Mouse (Mus musculus): ENCODE results near the gene Vmn1r85. TPM values are rescaled to one million over a fixed set of nuclear protein-coding genes. Genes with fewer than 3 reads are reported as not detected.
A peak's percentile ranks its signal among the peaks of the same experiment; 100 is the strongest.

Gene Vmn1r85
- polyA plus RNA-seq, 1 experiment from 2014 or later: not detected

GRCm38 (mm10) chr7:13035211-13035855, 59.6 kb downstream of the Vmn1r85 start:
- 81% methylated on average over 17 of the region's 17 CpGs for WGBS
- DNase-seq (ENCODE audit: low spot score): no peak

DNA sequence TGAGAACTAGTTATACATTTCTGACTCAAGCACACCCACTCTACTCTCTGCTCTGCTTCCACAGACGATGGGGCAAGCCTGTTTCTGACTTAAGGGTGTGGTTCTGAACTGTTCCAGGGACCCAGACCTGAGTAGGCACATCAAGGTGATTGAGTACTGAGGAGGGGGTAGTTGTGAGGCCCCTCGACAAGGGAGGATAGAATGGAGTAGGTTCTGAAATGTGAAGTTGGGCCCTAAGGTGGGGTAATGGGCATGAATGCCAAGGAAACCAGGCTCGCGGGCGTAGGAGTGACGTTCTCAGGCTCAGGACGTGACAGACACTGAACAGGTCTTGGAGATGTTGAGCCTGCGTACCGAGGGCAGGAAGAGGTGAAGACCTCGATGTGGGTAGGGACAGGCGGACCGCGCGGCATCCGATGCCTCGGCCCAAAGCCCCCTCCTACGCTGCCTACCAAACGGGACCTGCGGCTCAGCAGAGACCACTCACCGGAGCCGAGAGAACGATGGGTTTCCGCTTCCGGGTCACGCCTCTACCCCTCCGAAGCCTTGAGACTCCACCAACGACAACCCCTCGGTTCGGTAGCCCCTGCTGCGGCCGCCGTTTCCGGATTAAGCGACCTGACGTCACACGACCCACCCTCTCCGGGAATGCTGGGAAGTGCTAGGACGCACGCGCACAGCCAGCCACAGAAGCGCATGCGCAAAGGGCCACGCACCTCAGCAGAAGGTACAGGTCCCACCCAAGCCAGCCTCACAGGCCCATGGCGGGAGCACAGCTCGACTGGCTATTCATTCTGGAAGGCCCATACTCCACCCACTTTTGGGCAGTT, 60.6 kb downstream of the Vmn1r85 start, which contains the start of gene Chmp2a:
Gene Chmp2a, minus strand, starts transcription at position 660 of the 830 bp plus-strand sequence.
- ATAC-seq (replicated peaks; ENCODE audit: low FRiP score, low read depth): peak; percentile 81

More at GRCm38 (mm10) chr7:13035211-13035855, 59.6 kb downstream of the Vmn1r85 start:
- ATAC-seq (replicated peaks; ENCODE audit: low FRiP score, low read depth): no peak
- no peak for TF ChIP-seq CTCF (IDR thresholded peaks at IDR 0.05; ENCODE audit: low read depth)
- H3K4me3 ChIP-seq (replicated peaks; ENCODE audit: low read depth, low read length): no peak overlapping the region
- peak overlapping the region; percentile 76; the same call in 1 of the 2 replicates for H3K4me2 ChIP-seq (ENCODE audit: low read length)
- peaks cover 24% of the 10 kb centered on the region for H3K4me1 ChIP-seq (replicated peaks; ENCODE audit: insufficient read depth, low read length)
- H3K9ac ChIP-seq (ENCODE audit: low read depth, low read length): peak overlapping the region; percentile 38; the same call in 1 of the 2 replicates
- no peaks in the 10 kb centered on the region for H3K9me3 ChIP-seq (replicated peaks; ENCODE audit: low read length)
- H3K27ac ChIP-seq: peak overlapping the region; percentile 92; the same call in 1 of the 2 replicates
- peaks cover 33% of the 10 kb centered on the region for H3K36me3 ChIP-seq (ENCODE audit: insufficient read depth, low read length)
- no peaks in the 10 kb centered on the region for H3K27me3 ChIP-seq (ENCODE audit: insufficient read depth, low read length)

GRCm38 (mm10) chr7:13033451-13034147, 61.4 kb downstream of the Vmn1r85 start:
- H3K9me3 ChIP-seq (replicated peaks; ENCODE audit: low read length): no peaks in the 10 kb centered on the region
- H3K36me3 ChIP-seq (ENCODE audit: insufficient read depth, low read length): peaks cover 51% of the 10 kb centered on the region
- H3K27ac ChIP-seq: peak overlapping the region; percentile 92
- DNase-seq (ENCODE audit: low spot score): no peak
- no peaks in the 10 kb centered on the region for H3K27me3 ChIP-seq (ENCODE audit: insufficient read depth, low read length)
- peak overlapping the region; percentile 52 for H3K4me3 ChIP-seq (replicated peaks; ENCODE audit: low read depth, low read length)
- ATAC-seq (replicated peaks; ENCODE audit: low FRiP score, low read depth): no peak
- peak overlapping the region; percentile 79 for H3K9ac ChIP-seq (ENCODE audit: low read depth, low read length)
- H3K4me2 ChIP-seq (ENCODE audit: low read length): peak overlapping the region; percentile 76
- peaks cover 16% of the 10 kb centered on the region for H3K4me1 ChIP-seq (replicated peaks; ENCODE audit: insufficient read depth, low read length)
- 32% methylated on average over 13 of the region's 13 CpGs for WGBS
- no peak for TF ChIP-seq CTCF (IDR thresholded peaks at IDR 0.05; ENCODE audit: low read depth)

More for the DNA sequence above, 60.6 kb downstream of the Vmn1r85 start, which contains the start of gene Chmp2a:
- Histone ChIP-seq H3K36me3 (ENCODE audit: insufficient read depth, low read length) (peaks cover 43% of the 10 kb centered on the region), H3K4me3 (replicated peaks; ENCODE audit: low read depth, low read length) (peak within 1 kb of the TSS; percentile 52), H3K9me3 (replicated peaks; ENCODE audit: low read length) (no peaks in the 10 kb centered on the region), H3K9ac (ENCODE audit: low read depth, low read length) (peak within 1 kb of the TSS; percentile 79), H3K4me1 (replicated peaks; ENCODE audit: insufficient read depth, low read length) (peaks cover 24% of the 10 kb centered on the region), H3K27ac (peak within 1 kb of the TSS; percentile 92), H3K4me2 (ENCODE audit: low read length) (peak within 1 kb of the TSS; percentile 76), H3K27me3 (ENCODE audit: insufficient read depth, low read length) (no peaks in the 10 kb centered on the region)
- DNase-seq (ENCODE audit: low spot score): peak; percentile 99
- no peak for TF ChIP-seq CTCF (IDR thresholded peaks at IDR 0.05; ENCODE audit: low read depth)
- under 1% methylated on average over 45 of the region's 45 CpGs for WGBS

Other genes with a start within 250 kb of the Vmn1r85 start
- 3.3 and 3.5 TPM in 2 replicates for gene Zfp128, start 214.0 kb downstream of the Vmn1r85 start, polyA plus RNA-seq (2015; fragmentation: Nextera tagmentation; extraction: Ambion mirVana)
- gene Zscan22, start 197.4 kb downstream of the Vmn1r85 start, polyA plus RNA-seq (2015; fragmentation: Nextera tagmentation; extraction: Ambion mirVana): 11.8 and 12.9 TPM in 2 replicates
- 1,052 and 1,143 TPM in 2 replicates for gene Rps5, start 172.9 kb downstream of the Vmn1r85 start, polyA plus RNA-seq (2015; fragmentation: Nextera tagmentation; extraction: Ambion mirVana)
- 0.29 and 0.32 TPM in 2 replicates for gene Rnf225, start 167.8 kb downstream of the Vmn1r85 start, polyA plus RNA-seq (2015; fragmentation: Nextera tagmentation; extraction: Ambion mirVana)
- 7.7 and 8.0 TPM in 2 replicates for gene Zfp324, start 129.3 kb downstream of the Vmn1r85 start, polyA plus RNA-seq (2015; fragmentation: Nextera tagmentation; extraction: Ambion mirVana)
- gene Zfp446, start 117.3 kb downstream of the Vmn1r85 start, polyA plus RNA-seq (2015; fragmentation: Nextera tagmentation; extraction: Ambion mirVana): 6.7 and 7.1 TPM in 2 replicates
- 0.07 and 0.11 TPM in 2 replicates for gene Slc27a5, start 97.0 kb downstream of the Vmn1r85 start, polyA plus RNA-seq (2015; fragmentation: Nextera tagmentation; extraction: Ambion mirVana)
- gene Trim28, start 96.1 kb downstream of the Vmn1r85 start, polyA plus RNA-seq (2015; fragmentation: Nextera tagmentation; extraction: Ambion mirVana): 195 and 197 TPM in 2 replicates
- gene Zbtb45, start 85.1 kb downstream of the Vmn1r85 start, polyA plus RNA-seq (2015; fragmentation: Nextera tagmentation; extraction: Ambion mirVana): 17.4 and 17.5 TPM in 2 replicates
- 235 and 240 TPM in 2 replicates for gene Chmp2a, start 60.4 kb downstream of the Vmn1r85 start, polyA plus RNA-seq (2015; fragmentation: Nextera tagmentation; extraction: Ambion mirVana)
- gene Ube2m, start 56.9 kb downstream of the Vmn1r85 start, polyA plus RNA-seq (2015; fragmentation: Nextera tagmentation; extraction: Ambion mirVana): 123 and 134 TPM in 2 replicates
- gene Mzf1, start 40.4 kb downstream of the Vmn1r85 start, polyA plus RNA-seq (2015; fragmentation: Nextera tagmentation; extraction: Ambion mirVana): 2.3 and 2.6 TPM in 2 replicates
- not detected in 2 replicates for gene Vmn1r86, start 24.7 kb upstream of the Vmn1r85 start, polyA plus RNA-seq (2015; fragmentation: Nextera tagmentation; extraction: Ambion mirVana)
- not detected in 2 replicates for gene Vmn1r87, start 45.0 kb upstream of the Vmn1r85 start, polyA plus RNA-seq (2015; fragmentation: Nextera tagmentation; extraction: Ambion mirVana)
- 0.01 TPM in 1 of 2 replicates, not detected in the other for gene Vmn1r88, start 64.4 kb upstream of the Vmn1r85 start, polyA plus RNA-seq (2015; fragmentation: Nextera tagmentation; extraction: Ambion mirVana)
- gene Vmn1r89, start 117.8 kb upstream of the Vmn1r85 start, polyA plus RNA-seq (2015; fragmentation: Nextera tagmentation; extraction: Ambion mirVana): not detected in 2 replicates
- gene Lig1, start 182.1 kb upstream of the Vmn1r85 start, polyA plus RNA-seq (2015; fragmentation: Nextera tagmentation; extraction: Ambion mirVana): 49.8 and 61.7 TPM in 2 replicates
- 5.0 and 5.1 TPM in 2 replicates for gene Zswim9, start 183.5 kb upstream of the Vmn1r85 start, polyA plus RNA-seq (2015; fragmentation: Nextera tagmentation; extraction: Ambion mirVana)
- 0.12 and 0.17 TPM in 2 replicates for gene Pla2g4c, start 229.5 kb upstream of the Vmn1r85 start, polyA plus RNA-seq (2015; fragmentation: Nextera tagmentation; extraction: Ambion mirVana)

All from kidney, postnatal 0 days (tissue).